Mouse (Mus musculus): ENCODE measurements around the gene Herc3.

GRCm38 (mm10) chr6:58837917-58838316, 6.7 kb downstream of the Herc3 start:
- TF ChIP-seq CTCF (IDR thresholded peaks at IDR 0.05; ENCODE audit: control insufficient read depth, insufficient read depth, insufficient read length) (no peak), USF1 (IDR thresholded peaks at IDR 0.05; ENCODE audit: low read depth) (no peak), MYOG (IDR thresholded peaks at IDR 0.05; ENCODE audit: control insufficient read depth, extremely low read depth, insufficient read length) (no peak), FOSL1 (IDR thresholded peaks at IDR 0.05; ENCODE audit: insufficient read depth, low read length, poor library complexity, severe bottlenecking) (no peak), MAX (IDR thresholded peaks at IDR 0.05) (no peak)

Measured in C2C12 (cell line).